Mouse (Mus musculus) erythroid progenitor cell, adult 5-6 weeks (primary cell): ENCODE data around the gene Asic2. TPM values are rescaled to one million over a fixed set of nuclear protein-coding genes. Genes with fewer than 3 reads are reported as not detected.

ENCODE experiments used
- ATAC-seq: replicated peaks from 2 replicates; pipeline ENCODE4 v1.8.0; 2016; ENCODE audit warnings: moderate number of reproducible peaks, mild to moderate bottlenecking, moderate TSS enrichment, inconsistent platforms; ENCODE audit not compliant: poor library complexity, low FRiP score, severe bottlenecking
- total RNA-seq, 2 experiments: library from RNA; stranded (forward) in 1 of 2; stranded (reverse) in 1 of 2; fragments of 150-400 nt in 1 of 2; fragments of 186-747, 209-891 nt in 1 of 2; gene quantifications; 2 replicates each; pipeline versions ENCODE4 v1.2.3 to v1.2.4; 2015 to 2017; ENCODE audit warnings: low replicate concordance in 2 of 2

Gene Asic2
- total RNA-seq, 2 experiments from 2014 or later = 0.76 TPM; not detected in 1

DNA sequence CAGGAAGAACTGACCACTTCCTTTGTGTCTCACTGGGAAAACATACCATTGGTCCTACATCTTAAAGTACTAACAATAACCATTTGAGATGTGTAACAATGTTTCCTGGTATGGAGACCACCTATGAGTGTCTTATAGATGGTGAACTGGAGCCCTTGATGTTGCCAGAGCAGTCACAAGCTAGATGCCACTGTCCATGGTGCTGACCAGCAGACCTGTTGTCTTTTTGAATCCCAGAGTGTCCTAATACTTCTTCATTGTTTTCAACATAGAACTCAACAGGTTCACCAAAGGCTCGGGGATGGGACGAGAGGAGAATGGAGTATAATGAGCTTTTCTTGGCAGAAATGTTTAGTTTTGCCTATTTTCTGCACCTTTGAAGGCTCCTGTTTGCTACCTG is 962.4 kb downstream of the Asic2 start:
- ATAC-seq = no peak

DNA sequence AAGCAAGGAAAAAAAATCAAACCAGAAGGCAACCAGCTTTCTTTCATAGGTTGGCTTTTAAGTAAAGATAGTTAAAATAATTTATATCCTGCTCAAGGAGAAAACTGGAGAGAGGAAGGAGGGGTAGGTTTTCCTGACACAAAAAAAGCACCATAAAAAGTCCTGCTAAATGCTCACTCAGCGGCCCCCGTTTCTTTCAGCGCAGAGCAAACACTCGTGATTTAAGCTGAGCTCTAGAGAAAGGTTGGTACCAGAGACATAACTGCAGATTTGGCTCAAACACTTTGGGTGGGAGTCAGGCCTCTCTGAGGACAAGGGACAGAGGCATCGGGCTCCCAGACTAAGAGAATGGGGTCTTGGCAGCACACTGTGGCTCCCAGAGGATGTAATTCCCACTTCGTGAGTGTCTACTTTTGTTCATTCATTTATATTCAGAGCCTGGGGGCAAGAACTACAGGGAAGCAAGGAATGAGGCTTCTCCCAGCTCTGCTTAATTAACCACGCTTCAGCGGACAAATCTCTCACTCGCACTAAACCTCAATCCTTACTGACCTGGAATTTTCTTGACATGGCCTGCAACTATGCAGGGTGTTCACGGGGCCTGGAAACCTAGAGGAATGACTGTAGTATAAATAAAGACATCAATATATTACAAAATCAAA is 965.4 kb downstream of the Asic2 start:
- no peak for ATAC-seq

DNA sequence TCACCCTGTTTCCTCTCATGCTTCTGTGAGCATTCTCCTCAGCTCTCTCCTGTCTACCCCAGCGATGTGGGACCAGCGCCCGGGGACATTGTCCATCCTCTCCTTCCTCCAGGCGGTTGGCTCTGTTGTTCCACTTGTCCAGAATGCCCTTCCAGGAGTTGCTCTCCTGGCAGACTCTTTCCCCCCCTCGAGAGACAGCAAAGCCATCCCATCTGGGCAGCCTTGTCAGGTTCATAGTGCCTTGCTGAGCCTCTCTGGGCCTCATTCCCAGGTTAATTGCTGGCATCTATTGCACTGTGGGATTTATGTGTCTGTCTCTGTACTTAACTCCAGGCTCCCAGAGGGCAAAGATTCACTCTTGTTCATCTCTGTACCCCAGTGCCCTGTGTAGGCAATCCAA is 972.6 kb downstream of the Asic2 start:
- ATAC-seq = no peak

DNA sequence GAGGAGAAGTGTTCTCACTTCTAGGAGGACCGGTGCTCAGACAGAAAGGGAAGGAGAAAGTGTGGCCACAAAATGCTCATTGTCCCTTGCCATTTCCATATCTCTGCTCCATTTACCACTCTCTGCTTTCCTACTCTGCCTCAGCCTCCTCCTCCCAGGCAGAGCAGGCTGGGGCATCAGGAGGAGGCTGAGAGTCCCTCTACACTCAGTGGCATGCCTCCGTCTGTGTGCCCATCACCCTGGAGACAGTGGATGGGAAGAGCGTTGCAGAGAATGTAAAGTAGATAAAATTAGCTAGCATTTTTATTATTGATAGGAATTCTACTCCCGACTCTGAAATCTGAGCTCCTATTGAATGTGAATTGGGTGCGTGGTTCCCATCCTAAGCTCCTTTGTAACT is 984.7 kb downstream of the Asic2 start:
- ATAC-seq = no peak

DNA sequence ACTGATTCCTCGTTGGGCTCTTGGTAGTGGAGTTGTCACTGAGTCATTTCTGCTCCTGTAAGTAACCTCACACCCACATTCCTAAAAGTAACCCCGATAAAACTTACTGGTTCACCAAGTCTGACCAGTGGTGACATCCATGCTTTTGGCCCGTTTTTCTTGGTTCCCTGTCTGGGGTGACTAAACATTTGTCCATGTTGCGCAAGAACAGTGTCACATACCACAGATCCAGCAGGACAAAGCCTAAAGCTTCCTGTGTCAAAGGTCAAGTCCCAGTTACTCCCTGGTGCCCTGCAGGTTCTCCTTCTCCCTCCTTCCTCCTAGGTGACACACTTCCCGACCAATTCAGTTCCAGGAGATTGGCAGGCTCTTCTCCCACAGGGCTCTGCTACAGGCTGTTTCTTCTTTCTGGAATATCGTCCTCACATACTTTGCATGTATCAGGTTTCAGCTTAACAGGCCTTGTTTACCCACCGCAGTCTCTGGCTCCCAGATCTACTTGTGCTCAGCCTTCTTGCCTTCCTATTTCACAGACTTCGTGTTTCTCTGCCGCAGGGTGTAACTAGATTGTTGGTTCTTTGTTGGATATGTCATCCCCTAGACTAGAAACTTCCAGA is 991.9 kb downstream of the Asic2 start:
- no peak for ATAC-seq

DNA sequence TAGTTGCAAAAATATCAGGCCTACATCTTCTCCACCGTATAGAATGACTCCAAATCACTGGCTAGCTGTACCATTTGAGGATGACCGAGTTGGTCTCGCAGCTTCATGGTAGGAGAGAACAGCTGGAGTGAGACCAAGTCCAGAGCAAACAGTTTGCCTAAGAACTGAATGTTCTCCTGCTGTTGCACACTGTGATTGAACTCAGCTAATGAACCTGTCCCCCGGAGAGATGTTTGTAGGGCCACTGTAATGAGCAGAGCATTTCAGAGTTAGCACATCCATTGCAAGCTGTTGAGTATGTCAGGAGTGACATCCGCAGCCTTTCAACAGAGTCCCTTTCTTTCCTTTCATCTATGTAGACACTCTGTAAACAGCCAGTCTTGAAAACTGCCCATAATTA is 993.6 kb downstream of the Asic2 start:
- ATAC-seq = no peak

DNA sequence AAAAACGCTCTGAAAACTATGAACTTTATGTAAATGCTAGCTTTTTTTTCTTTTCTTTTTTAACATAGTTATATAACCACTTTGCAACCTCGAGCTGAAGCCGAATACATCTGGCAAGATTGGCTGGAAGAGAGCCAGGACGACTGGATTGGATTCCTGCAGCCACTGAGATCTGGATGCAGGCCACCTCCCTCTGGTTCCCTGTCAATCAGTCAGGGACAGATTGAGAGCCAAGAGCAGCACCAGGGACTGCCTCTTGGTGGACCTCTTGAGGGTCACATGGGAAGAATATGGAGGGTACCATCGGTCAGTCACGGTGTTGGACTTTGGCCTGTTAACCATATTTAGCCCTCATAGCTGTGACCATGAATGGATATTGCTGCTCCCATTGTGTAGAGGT is 994.3 kb downstream of the Asic2 start:
- ATAC-seq = no peak

DNA sequence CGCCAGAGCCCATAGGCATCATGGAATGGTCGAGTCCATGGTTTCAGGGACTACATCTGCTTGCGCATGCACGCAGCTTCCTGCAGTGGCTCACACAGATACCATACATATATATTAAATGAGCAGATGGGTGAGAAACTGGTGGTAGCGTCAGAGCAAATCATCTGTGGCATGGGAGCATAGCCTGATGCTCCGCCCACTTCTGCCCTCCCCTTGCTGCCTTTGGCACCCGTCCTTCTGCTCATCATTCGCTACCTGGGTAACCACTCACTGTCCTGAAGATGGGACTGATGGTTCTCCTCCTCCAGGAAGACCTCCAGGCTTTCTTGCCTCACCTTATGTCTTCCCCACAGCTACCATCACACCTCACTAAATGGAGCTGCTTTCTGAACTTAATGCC is 995.0 kb downstream of the Asic2 start:
- no peak for ATAC-seq

DNA sequence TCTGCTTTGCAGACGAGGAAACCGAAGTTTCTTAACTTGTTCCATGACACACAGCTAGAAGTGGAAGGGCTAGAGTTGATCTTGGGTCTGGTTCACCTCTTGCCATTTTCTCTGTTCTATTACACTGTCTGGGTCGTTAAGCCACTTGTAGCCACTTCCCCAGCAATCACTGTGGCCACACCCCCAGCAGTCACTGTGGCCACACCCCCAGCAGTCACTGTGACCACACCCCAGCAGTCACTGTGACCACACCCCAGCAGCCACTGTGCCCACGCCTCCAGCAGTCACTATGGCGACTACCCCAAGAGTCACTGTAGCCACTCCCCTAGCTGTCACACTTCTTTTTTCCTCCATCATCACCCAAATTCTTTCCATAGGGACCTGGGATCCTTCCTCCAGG is 1000.7 kb downstream of the Asic2 start:
- ATAC-seq = no peak

DNA sequence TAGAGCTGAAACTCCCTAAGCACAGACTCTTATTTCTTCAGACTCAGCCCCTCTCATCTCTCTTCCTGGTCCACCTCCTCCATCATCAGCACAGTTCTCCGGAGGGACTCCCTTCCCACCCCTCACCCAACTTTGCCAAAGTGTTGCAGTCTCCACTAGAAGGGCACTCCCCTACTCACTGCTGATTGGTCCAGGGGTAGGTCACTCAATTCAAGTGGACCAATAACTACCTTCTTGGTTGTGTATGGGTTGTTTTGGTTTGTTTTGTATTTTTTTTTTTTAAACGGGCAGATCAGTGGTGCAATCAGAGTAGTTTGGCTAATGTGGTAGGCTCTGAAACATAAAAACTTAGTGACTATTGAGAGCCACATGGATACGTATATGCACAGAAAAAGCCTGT is 1002.2 kb downstream of the Asic2 start:
- no peak for ATAC-seq

DNA sequence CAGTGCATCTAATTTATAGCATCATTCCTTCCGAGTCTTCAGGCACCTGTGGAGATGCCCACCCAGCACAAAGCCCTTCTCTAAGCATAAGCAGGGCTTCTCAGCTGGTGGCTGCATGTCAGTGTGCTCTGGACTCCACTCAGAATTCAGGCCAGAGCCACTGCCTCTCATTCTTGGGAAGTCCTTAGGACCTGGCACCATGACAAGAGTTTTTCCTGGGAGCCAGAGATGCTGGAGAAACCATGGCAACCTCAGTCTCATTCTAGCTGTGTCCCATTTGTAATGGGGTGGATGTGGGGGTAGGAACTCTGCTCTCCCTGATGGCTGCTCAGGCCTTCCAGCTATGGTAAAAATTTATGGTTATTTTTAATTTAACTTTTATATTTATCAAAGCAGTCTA is 1006.9 kb downstream of the Asic2 start:
- no peak for ATAC-seq

DNA sequence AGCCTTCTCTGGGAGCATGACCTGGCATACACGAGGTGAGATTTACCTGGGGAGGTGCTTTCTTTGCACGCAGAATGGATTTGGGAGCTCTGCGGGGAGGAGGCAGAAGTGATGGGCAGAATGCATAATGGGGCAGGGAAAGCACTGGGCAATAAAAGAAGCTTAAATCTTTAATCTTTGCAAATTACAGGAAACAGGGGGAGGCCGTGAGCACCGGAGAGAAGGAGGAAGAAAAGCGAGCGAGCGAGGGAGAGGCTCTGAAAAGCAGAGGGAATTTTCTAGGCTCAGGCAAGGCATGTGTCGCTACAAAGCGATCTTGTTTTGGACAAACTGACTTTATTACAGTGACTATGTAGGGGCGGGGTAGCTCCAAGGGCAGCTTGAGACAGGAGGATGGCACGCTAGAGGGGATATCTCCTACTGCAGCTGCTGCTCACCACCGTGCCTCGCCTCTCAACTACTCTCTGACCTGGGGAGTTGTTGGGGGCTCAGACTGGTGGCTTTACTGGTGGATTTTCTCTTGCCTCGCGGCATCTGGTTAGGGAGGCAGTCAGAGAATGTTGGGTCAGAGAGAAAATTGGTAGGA is 1010.1 kb downstream of the Asic2 start:
- ATAC-seq = no peak

DNA sequence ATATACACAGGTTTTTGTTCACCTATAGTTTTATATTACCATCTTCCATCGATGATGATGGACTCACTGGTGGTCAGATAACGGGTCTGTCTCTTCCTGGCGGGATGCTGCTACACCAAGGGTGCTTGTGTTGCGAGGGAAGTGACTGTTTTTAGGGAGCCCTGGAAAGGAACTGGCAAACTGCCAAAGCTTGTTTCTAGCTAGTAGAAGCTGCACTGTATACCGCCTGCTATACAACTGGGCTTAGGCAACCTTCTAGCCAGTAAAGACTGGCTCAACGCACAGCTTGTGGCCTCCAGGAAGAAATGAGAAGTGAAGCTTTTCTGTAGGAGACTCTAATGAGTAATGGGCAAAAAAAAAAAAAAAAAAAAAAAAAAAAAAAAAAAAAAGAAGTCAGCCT is 1012.3 kb downstream of the Asic2 start:
- ATAC-seq = no peak

DNA sequence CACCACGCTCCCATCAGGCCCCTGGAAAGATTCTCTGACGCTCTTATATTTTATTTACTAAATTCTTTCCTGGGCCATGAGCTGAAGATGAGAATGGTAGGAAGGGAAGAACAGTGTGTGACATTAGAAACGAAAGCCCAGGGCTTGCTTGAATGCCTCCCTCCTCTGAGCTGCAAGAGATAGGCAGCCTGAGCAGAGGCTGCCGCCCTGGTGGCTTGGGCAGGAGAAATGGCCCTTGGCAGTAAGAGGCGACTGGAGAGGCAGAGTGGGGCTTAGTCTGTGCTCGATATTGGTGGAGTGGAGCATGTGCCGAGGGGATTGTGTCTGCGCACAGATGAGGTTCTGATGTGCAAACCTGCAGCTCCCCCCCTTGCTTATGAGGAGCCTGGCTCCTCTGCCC is 1014.1 kb downstream of the Asic2 start:
- no peak for ATAC-seq

DNA sequence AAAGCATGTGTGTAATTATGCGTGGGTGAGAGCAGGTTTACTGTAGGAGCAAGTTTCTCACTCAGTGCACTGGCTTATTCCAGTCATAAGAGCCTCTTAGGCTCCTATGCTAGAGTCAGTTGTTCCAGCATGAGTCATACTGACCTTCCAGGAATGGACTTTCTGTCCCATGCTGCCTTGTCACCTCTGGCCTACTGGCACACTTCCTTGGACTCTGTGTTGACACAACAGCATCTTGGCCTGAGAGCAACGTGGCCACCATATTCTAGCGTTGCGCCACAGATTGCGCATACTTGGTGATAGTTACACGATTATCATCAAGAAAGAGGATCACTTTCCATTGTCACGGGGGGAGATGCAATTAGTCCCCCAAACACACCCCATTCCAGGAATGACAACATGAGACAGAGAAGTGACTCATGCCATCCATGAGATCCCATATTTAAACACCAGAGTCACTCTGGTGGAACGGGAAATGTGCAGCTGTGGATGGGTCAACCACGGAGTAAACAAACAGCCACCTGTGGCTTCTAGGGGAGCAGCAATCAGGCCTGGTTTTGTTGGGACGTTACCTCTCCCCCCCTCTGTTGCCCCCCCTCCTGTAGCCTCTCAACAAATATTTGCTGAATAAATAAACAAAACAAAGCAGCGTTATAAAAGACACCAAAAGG is 1019.1 kb downstream of the Asic2 start:
- no peak for ATAC-seq

DNA sequence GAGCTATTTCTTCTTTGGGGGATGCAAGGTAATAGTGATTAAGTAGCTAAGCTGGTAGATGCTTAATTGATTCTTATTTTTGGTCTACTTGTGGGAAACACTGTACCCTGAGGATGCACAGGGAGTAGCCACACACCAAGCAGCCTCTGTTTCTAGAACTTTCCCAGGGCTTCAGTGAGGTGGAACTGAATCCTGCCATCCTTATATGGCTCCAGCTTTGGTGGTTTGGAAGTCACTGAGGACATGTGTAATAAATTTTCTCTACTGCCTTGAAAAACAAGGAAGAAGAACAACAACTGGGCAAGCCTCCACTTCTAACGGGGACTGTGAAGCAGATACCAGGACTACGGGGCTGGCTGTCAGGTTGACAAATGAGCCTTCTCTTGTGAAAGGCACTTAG is 1020.2 kb downstream of the Asic2 start:
- no peak for ATAC-seq

DNA sequence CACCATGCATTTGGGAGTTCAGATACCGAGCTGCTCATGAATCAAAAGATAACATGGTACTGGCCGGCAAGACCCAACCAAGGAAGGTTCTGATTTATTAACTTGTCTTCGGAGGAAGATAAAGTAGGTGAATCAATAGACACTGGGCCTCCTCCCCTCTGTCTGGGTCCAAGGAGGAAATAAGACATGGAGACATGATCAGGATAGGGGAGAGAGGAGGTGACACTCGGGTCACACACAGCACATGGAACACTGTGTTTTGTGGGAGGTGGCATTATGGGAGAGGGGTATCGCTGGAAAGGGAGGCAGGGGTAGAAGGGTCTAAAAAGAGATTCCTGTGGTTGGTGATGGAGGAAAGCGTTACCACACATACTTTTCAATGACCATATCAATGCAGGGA is 1022.1 kb downstream of the Asic2 start:
- no peak for ATAC-seq

DNA sequence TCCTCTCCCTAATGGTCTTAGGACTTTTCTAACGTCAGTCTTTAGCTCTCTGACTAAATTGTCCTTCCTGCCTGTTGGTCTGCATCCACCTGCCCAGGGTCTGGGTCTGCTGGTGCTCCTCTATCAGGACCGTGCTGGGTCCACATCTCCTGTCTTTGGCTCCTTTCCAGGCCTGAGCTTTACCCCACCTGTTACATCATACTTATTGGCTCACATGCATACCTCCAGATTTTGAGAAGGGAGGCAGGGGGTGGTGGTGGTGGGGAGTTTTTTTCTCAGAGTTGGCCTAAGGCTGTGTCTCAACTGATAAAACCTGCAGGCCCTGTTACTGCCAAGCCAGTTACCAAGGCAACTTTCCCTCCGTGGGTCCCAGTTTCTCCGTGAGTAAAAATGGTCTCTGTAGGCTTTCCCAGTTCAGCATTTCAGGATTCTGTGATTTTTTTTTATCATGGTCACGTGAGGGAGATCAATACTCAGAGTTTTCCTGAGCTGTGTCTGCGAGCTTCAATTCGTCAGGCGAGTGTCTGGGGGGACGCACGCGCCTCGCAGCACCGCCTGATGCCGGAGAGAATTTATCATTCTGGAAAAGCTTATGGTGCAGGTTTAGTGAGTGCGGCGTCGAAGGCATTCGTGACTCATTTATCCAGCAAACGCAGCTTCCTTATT is 1044.8 kb downstream of the Asic2 start:
- no peak for ATAC-seq

DNA sequence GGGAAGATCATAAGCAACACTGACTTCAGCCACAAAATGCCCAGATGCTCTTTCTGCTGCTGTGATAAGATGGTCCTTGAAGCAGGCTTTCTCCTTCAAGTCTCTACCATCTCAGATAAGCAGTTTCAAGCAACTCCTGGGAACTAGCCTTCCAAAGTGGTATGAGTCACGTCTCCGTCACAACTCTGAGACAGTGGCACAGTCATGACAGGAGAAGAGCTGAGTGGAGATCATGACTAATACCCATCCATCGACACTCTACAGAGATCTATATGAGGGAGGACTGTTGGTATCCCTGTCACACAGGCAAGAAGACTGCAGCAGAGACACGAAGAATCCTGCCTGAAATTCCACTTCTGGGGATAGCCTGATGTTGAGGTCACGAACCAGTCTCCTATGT is 1049.9 kb downstream of the Asic2 start:
- no peak for ATAC-seq

DNA sequence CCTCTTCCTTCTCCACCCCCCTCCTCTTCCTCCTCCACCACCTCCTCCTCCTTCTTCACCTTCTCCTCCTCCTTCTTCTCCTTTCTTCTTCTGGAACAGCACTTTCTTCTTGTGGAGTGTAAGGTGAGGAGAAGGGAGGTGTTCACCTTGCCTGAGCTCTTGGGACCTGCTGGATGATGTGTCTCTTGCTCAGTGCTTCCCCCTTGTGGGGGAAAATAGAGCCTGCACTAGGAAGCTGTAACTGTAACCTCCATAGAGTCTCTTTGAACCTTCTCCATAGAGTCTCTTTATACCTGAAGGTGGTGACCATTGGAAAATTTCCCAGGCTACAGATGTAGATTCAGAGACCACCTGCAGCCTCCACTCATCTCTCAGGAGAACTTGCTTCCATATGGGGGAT is 1050.6 kb downstream of the Asic2 start:
- no peak for ATAC-seq
